Mouse (Mus musculus): ENCODE data around the gene Cela3b. TPM values are rescaled to one million over a fixed set of nuclear protein-coding genes. Genes with fewer than 3 reads are reported as not detected.

Gene Cela3b
- polyA plus RNA-seq, 1 experiment: not detected

DNA sequence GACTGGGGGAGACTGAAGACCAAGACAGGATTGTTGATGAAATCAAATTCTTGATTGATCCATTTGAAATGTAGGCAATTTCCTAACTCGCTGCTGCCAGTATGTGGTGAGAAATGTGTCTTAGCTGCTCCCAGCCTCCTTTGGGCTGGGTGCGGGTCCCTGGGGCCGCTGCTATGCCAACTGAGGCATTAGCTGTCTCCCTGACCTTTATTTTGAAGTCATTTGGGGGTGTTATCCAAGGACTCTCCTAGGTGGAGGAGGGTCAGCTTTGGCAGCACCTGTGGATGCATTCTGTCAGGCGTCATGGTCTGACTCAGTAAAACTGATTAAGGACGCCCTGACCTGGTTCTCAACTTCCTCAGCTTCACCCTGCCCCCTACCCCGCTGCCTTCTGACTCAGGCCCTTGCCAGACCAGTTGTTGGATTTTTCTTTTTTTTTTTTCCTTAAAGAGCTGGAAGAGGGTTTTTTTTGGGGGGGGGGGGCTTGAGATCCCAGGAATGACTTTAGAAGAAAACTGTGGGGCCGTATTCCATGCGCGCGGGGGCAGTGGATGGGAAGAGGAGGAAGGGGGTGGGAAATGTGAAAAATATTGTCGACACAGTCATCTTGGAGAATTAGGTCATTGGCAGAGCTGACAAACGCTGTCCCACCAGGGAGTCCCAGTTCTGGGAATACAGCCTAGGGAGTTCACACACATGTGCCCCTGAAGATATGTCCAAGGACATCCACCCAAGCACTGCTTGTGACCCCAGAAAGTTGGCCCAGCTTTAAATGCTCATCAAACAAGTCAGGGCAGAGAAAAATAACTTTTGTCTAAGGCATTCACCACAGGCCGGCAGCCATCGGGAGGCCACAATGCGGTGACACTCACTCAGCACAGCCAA lies 33.5 kb downstream of the Cela3b start:
- Histone ChIP-seq H3K4me3 (ENCODE audit: insufficient read depth, poor library complexity, severe bottlenecking) (no peak overlapping the region), H3K36me3 (ENCODE audit: control insufficient read depth, insufficient read depth) (no peaks in the 10 kb centered on the region), H3K79me3 (ENCODE audit: low read depth) (no peaks in the 10 kb centered on the region), H3ac (ENCODE audit: control insufficient read depth, insufficient read length, low read depth) (no peak overlapping the region), H3K27me3 (ENCODE audit: control insufficient read depth, insufficient read depth, insufficient read length) (no peaks in the 10 kb centered on the region), H3K79me2 (ENCODE audit: control insufficient read depth, insufficient read depth) (no peaks in the 10 kb centered on the region)
- TF ChIP-seq CEBPB (IDR thresholded peaks at IDR 0.05; ENCODE audit: low read depth) (no peak), MYOD1 (IDR thresholded peaks at IDR 0.05; ENCODE audit: control insufficient read depth, insufficient read length, low read depth) (peak; percentile 72)

DNA sequence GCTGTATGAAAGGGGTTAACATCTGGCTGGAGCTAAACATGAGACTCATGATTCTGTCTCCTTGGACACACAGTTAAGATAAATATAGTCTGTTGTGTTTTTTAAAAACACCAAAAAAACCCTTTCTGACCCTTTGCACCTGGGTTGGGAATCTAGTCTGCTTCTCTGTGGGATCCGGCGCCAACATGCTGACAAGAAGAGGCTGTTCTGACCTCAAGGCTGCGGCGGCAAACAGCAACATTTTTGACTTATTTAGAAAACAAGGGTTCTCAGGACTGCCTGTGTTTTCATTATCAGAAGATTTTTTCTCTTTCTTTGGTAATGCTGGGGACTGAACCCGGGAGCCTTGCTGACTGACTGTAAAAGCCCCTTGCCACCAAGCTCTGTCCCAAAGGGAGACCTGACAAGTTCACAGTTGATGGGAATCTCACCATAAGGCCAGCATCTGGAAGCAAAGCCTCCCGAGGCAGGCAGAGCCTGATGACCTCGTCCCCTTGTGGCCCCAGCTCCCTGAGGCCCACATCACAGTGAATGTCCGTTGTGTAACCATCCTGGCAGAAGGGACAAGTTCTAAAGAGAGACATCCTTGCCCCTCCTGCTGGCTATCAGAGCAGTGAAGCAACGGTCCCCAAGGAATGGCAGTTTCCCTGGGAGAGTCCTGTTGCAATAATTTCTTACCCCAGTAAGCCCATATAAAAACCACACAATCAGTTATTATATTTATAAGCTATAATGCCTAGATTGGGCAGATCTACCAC lies 36.8 kb downstream of the Cela3b start:
- H3K79me2 ChIP-seq (ENCODE audit: control insufficient read depth, insufficient read depth): no peaks in the 10 kb centered on the region
- H3K36me3 ChIP-seq (ENCODE audit: control insufficient read depth, insufficient read depth): no peaks in the 10 kb centered on the region
- H3K4me3 ChIP-seq (ENCODE audit: insufficient read depth, poor library complexity, severe bottlenecking): no peak overlapping the region
- H3K79me3 ChIP-seq (ENCODE audit: low read depth): no peaks in the 10 kb centered on the region
- no peaks in the 10 kb centered on the region for H3K27me3 ChIP-seq (ENCODE audit: control insufficient read depth, insufficient read depth, insufficient read length)
- no peak overlapping the region for H3ac ChIP-seq (ENCODE audit: control insufficient read depth, insufficient read length, low read depth)
- TF ChIP-seq MAX (IDR thresholded peaks at IDR 0.05): no peak
- no peak for TF ChIP-seq CTCF (IDR thresholded peaks at IDR 0.05; ENCODE audit: control insufficient read depth, insufficient read depth, insufficient read length)
- TF ChIP-seq MYOG (IDR thresholded peaks at IDR 0.05; ENCODE audit: control insufficient read depth, extremely low read depth, insufficient read length): no peak
- no peak for TF ChIP-seq MYOD1 (IDR thresholded peaks at IDR 0.05; ENCODE audit: control insufficient read depth, insufficient read length, low read depth)

DNA sequence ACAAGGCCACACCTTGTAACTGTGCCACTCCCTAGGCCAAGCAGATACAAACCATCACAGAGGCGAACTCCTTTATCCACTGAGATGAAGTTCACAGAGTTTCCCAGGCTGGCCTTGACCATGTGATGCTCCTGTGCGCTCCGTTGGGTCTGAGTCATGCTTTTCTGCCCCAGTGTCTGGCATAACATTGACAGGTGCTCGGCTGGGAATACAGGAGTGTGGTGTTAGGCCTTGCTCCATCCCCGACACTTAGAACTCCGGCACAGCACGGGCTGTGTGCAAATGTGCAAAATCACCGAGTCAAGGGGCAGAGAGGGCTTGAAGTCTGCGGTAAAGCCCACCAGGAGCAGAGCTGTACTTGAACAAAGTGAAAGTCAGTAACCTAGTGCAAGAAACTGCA lies 37.5 kb downstream of the Cela3b start:
- Histone ChIP-seq H3K79me3 (ENCODE audit: low read depth) (no peaks in the 10 kb centered on the region), H3K4me3 (ENCODE audit: insufficient read depth, poor library complexity, severe bottlenecking) (no peak overlapping the region), H3K79me2 (ENCODE audit: control insufficient read depth, insufficient read depth) (peaks cover 1% of the 10 kb centered on the region), H3ac (ENCODE audit: control insufficient read depth, insufficient read length, low read depth) (no peak overlapping the region), H3K36me3 (ENCODE audit: control insufficient read depth, insufficient read depth) (no peaks in the 10 kb centered on the region), H3K27me3 (ENCODE audit: control insufficient read depth, insufficient read depth, insufficient read length) (no peaks in the 10 kb centered on the region)
- TF ChIP-seq USF1 (IDR thresholded peaks at IDR 0.05; ENCODE audit: low read depth): no peak
- no peak for TF ChIP-seq CTCF (IDR thresholded peaks at IDR 0.05; ENCODE audit: control insufficient read depth, insufficient read depth, insufficient read length)
- no peak for TF ChIP-seq MAX (IDR thresholded peaks at IDR 0.05)

DNA sequence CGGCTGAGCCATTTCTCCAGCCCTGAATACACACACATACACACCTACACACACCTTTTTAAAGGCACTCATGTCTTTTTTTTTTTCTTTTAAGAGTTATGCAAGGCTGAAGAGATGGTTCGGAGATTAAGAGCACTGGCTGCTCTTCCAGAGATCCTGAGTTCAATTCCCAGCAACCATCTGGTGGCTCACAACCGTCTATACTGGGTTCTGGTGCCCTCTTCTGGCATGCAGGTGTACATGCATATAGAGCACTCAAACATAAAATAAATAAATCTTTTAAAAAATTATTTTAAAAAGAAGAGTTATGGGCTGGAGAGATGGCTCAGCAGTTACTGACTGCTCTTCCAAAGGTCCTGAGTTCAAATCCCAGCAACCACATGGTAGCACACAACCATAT lies 39.1 kb downstream of the Cela3b start:
- H3K36me3 ChIP-seq (ENCODE audit: control insufficient read depth, insufficient read depth): no peaks in the 10 kb centered on the region
- peaks cover 7% of the 10 kb centered on the region for H3K79me3 ChIP-seq (ENCODE audit: low read depth)
- no peak overlapping the region for H3ac ChIP-seq (ENCODE audit: control insufficient read depth, insufficient read length, low read depth)
- H3K79me2 ChIP-seq (ENCODE audit: control insufficient read depth, insufficient read depth): peaks cover 11% of the 10 kb centered on the region
- H3K4me3 ChIP-seq (ENCODE audit: insufficient read depth, poor library complexity, severe bottlenecking): no peak overlapping the region
- TF ChIP-seq CEBPB (IDR thresholded peaks at IDR 0.05; ENCODE audit: low read depth): no peak
- no peak for TF ChIP-seq MYOD1 (IDR thresholded peaks at IDR 0.05; ENCODE audit: control insufficient read depth, insufficient read length, low read depth)
- no peak for TF ChIP-seq CTCF (IDR thresholded peaks at IDR 0.05; ENCODE audit: control insufficient read depth, insufficient read depth, insufficient read length)
- TF ChIP-seq FOSL1 (IDR thresholded peaks at IDR 0.05; ENCODE audit: insufficient read depth, low read length, poor library complexity, severe bottlenecking): no peak
- TF ChIP-seq USF1 (IDR thresholded peaks at IDR 0.05; ENCODE audit: low read depth): no peak
- no peak for TF ChIP-seq MYOG (IDR thresholded peaks at IDR 0.05; ENCODE audit: control insufficient read depth, extremely low read depth, insufficient read length)
- TF ChIP-seq MAX (IDR thresholded peaks at IDR 0.05): no peak
- no peaks in the 10 kb centered on the region for H3K27me3 ChIP-seq (ENCODE audit: control insufficient read depth, insufficient read depth, insufficient read length)

DNA sequence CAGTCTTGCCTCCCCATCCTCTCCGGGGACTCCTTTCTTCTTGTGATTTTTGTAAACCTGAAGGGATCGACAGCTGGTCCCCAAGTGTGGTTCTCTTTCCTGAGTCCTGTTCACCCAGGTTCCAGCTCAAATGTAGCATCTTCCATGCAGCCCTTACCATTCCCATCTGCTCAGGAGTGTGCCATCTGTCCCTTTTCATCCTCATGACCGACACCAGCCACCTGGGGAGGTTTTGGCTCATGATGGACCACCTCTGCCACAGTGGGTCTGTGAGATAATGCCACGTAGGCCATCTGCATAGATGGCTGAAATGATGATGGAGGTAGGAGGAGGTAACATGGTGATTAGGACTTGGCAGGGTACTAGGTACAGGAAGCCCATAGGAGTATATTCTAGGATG lies 40.1 kb downstream of the Cela3b start:
- TF ChIP-seq MYOD1 (IDR thresholded peaks at IDR 0.05; ENCODE audit: control insufficient read depth, insufficient read length, low read depth) (no peak), CTCF (IDR thresholded peaks at IDR 0.05; ENCODE audit: control insufficient read depth, insufficient read depth, insufficient read length) (no peak), MAX (IDR thresholded peaks at IDR 0.05) (no peak), MYOG (IDR thresholded peaks at IDR 0.05; ENCODE audit: control insufficient read depth, extremely low read depth, insufficient read length) (no peak), CEBPB (IDR thresholded peaks at IDR 0.05; ENCODE audit: low read depth) (no peak), USF1 (IDR thresholded peaks at IDR 0.05; ENCODE audit: low read depth) (no peak), FOSL1 (IDR thresholded peaks at IDR 0.05; ENCODE audit: insufficient read depth, low read length, poor library complexity, severe bottlenecking) (no peak)
- no peaks in the 10 kb centered on the region for H3K36me3 ChIP-seq (ENCODE audit: control insufficient read depth, insufficient read depth)
- H3ac ChIP-seq (ENCODE audit: control insufficient read depth, insufficient read length, low read depth): no peak overlapping the region
- no peaks in the 10 kb centered on the region for H3K27me3 ChIP-seq (ENCODE audit: control insufficient read depth, insufficient read depth, insufficient read length)
- peaks cover 7% of the 10 kb centered on the region for H3K79me3 ChIP-seq (ENCODE audit: low read depth)
- peaks cover 11% of the 10 kb centered on the region for H3K79me2 ChIP-seq (ENCODE audit: control insufficient read depth, insufficient read depth)
- no peak overlapping the region for H3K4me3 ChIP-seq (ENCODE audit: insufficient read depth, poor library complexity, severe bottlenecking)

DNA sequence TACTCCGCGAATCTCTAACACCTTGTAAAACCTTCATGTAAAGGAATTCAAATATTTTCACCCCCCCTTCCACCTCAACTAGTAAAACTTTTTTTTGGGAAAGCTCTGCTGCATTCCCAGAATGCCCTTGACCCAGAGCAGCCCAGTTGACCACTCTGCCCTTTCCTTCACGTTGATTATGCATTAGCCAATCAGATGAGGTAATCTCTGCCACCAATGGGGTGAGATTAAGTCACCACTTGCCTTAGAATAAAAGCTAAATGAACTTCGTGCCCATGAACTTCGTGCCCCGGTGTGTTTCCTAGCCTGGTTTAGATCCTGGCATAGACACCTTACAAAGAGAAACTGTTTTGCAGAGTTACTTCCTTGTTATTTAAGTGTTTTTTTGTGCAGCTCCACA lies 41.4 kb downstream of the Cela3b start:
- H3K79me3 ChIP-seq (ENCODE audit: low read depth): peaks cover 7% of the 10 kb centered on the region
- TF ChIP-seq MYOG (IDR thresholded peaks at IDR 0.05; ENCODE audit: control insufficient read depth, extremely low read depth, insufficient read length) (no peak), MAX (IDR thresholded peaks at IDR 0.05) (no peak), CTCF (IDR thresholded peaks at IDR 0.05; ENCODE audit: control insufficient read depth, insufficient read depth, insufficient read length) (no peak), FOSL1 (IDR thresholded peaks at IDR 0.05; ENCODE audit: insufficient read depth, low read length, poor library complexity, severe bottlenecking) (no peak), CEBPB (IDR thresholded peaks at IDR 0.05; ENCODE audit: low read depth) (no peak), USF1 (IDR thresholded peaks at IDR 0.05; ENCODE audit: low read depth) (no peak), MYOD1 (IDR thresholded peaks at IDR 0.05; ENCODE audit: control insufficient read depth, insufficient read length, low read depth) (no peak)
- peak overlapping the region; percentile 56 for H3K4me3 ChIP-seq (ENCODE audit: insufficient read depth, poor library complexity, severe bottlenecking)
- H3K79me2 ChIP-seq (ENCODE audit: control insufficient read depth, insufficient read depth): peaks cover 11% of the 10 kb centered on the region
- no peaks in the 10 kb centered on the region for H3K27me3 ChIP-seq (ENCODE audit: control insufficient read depth, insufficient read depth, insufficient read length)
- H3K36me3 ChIP-seq (ENCODE audit: control insufficient read depth, insufficient read depth): no peaks in the 10 kb centered on the region
- H3ac ChIP-seq (ENCODE audit: control insufficient read depth, insufficient read length, low read depth): no peak overlapping the region
